Mouse (Mus musculus): ENCODE measurements around the gene Tmem98.

Gene Tmem98

DNA sequence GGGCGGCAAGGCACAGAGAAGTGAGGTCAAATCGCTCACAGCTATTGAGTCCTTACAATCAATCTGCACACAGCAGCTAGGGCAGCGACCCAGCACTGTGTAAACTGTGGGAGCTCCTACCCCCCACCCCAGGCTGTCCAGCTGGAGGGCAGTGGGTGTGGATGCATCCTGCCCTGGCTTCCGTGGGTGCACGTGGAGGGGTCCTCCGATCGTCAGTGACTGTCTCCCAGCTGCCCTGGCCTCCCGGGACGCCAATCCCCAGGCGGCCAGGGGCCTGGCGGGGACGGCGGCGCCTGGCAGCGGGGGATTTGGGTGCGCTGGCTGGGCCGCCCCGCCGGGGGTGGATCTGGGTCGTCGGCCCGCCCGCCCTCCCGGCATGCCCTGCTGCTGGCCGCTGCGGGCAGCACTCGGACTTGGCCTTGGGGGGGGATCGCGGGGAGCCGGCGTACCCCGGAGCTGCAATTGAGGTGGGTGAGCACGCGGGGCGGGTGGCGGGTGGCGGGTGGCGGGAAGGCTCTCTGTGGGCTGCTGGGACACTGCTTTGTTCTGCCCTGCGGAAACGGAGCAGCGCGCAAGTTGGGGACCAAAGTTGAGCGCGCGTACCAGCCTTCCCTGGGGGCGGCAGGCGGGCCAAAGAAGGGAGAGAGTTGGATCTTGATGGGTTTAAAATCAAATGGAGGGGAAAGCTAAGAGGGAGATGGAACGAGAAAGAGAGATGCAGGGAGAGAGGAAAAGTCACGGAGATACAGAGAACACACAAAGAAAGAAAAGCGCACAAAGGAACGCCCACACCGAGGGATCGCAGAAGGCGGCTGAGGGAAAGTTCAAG lies at the start of gene Tmem98:
Tmem98 (plus strand) TSS at position 183 of the 829 bp plus-strand sequence.
- peak; percentile 90 for DNase-seq (ENCODE audit: low read depth, low spot score)

DNA sequence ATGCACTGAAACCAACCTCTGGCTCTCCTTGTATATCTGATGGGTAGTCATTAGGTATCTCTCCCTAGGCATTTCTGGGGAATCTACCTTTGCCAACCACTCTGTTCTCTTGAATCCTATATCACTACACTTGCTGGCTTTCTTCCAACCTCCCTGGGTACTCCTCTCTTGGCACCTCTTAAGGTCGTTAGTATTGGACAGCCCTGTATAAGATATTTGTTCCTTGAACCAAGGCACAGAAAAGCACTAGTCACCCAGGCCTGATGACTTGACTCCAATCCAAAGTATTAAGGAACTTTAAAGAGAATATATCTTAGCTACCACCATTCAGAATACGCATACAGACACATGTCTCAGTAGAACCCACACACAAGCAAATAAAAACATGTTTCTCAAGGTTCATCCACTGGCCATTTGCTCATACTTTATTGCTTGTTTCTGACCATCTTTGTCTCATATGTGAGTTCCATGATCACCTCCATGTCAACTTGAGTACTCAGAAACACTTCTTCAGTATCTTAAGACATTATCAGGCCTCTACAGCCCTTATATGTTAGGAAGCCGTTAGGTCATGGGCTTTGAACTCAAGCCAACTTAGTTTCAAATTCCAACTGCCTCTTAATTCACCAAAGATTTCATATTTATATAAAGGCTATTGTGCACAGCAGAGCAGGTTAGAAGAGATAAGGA lies 48.5 kb upstream of the Tmem98 start:
- no peak for DNase-seq (ENCODE audit: low read depth, low spot score)

DNA sequence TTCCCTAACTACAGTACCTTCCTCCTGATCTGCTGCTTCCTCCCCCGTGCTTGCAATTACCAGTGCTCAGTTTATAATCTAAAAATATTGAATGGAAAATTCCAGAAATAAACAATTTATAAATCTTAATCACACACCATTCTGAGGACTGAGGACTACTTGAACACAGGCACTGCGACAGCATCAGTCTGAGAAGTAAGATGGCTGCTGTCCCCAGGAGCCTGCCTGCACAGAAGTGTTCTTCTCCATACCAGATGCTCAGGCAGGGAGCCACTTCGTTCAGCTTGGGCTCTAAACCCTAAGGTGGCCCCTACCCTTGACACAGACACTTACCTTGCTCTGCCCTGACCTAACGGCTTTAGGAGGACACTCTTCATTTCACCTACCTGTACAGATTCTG lies 47.9 kb upstream of the Tmem98 start:
- no peak for DNase-seq (ENCODE audit: low read depth, low spot score)

DNA sequence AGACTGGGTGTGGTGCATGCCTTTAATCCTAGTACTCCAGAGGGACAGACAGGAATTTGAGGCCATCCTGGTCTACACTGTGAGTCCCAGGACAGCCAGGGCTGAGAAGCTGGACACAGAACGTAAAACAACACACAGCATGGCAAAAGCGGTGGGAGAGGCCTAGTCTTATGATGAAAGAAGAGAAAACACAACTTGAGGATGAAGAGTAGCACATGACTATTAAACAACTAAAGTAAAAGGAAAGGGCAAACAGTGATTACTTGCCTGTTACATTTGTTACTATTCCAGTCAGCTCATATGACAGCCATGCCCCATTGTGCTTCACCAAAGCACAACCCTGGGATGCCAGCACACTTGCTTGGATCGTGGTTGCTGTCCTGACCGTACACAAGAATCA lies 43.9 kb upstream of the Tmem98 start:
- no peak for DNase-seq (ENCODE audit: low read depth, low spot score)

DNA sequence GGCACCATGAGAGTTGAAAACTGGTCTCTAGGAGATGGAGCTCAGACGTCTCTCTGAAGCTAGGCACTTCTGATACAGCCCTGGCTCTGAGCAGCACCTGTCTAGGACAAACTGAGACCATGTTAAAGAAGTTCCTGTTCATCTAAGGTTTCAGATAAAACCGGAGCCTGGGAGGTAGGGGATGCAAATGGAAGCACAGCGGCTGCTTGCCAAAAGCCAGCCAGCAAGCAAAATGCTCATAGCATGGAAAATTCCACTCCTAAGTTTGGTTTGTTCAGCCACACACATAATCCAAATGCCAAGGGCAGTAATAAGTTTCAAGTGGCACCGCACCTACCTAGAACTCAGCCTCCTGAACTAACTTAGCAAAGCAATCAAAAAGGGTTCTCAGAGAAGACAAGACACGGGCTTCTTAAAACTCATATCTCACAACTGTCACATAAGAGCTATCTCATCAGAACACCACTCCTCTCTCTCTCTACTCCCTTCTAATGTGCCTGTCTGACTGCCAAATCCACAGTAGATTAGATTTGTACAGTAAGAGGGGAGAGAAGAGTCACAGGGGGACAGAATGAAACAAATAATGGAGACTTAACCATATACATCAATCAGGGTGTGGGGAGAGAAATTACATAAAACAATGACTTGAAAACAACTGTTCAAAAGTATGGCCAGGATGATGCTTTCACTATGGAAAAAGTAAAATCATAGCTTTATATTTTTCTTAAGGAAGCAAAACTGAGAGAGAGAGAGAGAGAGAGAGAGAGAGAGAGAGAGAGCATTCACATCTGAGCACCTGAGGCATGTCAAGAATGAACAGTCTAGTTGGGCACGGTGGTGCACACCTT lies 43.3 kb upstream of the Tmem98 start:
- DNase-seq (ENCODE audit: low read depth, low spot score): peak; percentile 16

DNA sequence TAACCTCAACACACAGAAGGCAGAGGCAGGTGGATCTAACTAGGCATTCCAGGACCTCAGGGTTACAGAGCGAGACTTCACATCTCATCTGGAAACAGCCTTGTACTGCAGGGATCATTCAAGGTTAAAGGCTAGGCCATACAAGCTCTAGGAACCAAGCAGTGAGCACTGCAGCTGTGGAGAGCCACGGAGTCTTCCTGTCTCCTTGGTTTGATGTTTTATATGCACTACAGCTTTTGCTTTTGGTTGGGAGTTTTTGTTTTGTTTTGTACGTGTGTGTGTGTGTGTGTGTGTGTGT lies 42.7 kb upstream of the Tmem98 start:
- DNase-seq (ENCODE audit: low read depth, low spot score): no peak

DNA sequence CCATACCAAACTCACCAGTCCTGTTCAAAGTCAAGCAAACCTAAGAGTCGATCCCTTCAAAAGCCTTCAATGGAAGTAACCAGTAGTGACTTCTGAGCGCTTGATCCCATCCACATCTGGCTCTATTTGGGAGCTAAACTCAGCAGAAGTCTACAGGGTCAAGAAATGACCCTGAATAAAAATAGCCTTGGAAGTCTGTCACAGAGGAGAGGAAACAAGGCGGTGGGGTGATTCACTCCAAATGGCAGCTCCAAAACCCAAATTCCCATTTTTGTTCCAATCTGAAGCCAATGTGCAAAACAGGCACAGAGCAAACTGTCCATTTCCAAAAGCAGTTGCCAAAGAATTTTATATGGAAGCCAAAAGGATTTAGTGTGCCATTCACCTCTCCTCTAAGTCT lies 38.8 kb upstream of the Tmem98 start:
- no peak for DNase-seq (ENCODE audit: low read depth, low spot score)

DNA sequence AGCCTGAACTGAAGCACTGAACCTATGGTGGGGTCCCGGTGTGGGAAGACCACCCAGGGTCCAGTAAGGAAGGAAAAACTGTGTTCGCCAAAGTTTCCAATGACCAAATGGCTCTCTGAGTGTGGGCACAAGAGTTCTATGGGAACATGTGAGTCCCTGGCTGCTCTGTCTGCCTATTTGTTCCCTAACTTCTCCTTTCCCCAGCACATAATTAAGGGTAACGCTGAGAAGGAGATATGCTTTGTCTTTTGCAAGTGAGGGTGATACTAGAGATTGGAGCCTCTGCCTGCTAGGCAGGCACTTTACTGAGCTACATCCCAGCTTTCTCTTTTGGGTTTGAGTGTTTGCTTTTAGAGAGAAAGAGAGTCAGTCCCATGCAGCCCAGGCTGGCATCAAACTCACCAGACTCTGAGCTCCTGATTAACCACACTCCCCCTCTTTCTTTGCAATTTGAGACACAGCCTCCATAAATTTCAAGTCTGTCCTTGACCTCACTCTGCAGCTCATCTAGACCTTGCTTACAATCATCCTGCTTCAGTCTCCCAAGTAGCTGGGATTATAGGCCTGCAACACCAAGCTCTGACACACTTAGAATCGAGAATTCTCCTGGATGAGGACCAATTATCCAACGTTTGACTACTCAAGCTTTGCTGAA lies 38.3 kb upstream of the Tmem98 start:
- no peak for DNase-seq (ENCODE audit: low read depth, low spot score)

DNA sequence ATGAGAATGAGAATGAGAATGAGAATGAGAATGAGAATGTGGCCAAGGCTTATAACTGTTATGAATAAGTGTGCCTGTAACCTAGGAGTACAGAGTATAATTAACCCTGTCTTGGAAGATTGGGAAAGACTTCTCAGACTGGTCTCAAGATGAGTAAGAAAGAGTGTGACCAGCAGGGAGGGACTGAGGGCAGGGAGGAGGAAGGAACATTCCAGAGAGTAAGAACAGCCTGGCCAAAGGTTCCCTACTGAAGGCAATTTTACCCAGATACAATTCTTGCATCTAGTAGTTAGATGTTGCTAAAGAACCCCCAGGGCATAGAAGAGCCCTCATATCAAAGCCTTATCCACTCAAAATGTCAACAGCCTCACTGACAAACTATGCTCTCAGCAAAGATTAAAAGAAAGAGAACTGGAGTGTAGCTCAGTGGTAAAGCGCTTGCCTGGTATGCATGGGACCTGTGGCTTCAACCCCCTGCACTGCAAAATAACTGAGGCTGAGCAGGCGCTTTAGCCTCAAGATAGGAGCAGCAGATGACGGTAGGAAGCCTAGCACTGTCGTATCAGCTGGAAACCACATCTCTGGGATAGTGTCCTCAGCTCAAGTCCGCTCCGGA lies 37.3 kb upstream of the Tmem98 start:
- DNase-seq (ENCODE audit: low read depth, low spot score): no peak

DNA sequence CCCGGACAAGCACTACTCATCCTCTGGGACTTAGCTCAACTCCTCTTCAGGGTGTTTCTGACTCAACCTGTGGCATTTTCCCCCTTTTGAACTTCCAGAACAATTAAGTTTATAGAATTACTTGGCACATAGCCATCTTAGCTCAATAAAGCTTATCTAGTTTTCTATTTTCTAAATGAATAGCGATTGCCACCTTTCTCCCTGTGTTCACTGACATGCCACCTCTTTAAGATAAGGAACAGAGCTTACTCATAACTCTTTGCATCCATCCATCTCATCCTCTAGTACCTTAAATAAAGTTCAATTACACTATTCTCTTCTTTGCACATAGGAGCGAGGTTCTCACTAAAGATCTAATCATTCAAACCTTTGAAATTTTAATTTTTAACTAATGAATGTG lies 34.4 kb upstream of the Tmem98 start:
- no peak for DNase-seq (ENCODE audit: low read depth, low spot score)

DNA sequence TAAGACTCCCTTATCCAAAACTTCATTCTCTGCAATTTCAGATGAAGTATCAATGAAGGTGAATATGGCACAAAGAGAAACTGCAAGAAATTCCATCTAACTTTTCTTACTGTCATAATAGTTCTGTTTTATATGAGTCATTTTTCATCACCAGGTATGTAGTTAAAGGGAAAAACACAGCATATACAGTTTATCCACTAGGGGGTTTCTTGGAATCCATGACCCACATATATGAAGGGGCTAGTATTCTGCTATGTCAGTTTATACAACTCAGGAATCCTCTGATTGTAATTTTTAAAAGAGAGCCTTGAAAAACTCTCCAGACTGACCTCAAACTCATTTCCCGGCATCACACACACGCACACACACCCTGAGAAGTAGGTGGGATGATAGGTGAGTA lies 32.3 kb upstream of the Tmem98 start:
- no peak for DNase-seq (ENCODE audit: low read depth, low spot score)

DNA sequence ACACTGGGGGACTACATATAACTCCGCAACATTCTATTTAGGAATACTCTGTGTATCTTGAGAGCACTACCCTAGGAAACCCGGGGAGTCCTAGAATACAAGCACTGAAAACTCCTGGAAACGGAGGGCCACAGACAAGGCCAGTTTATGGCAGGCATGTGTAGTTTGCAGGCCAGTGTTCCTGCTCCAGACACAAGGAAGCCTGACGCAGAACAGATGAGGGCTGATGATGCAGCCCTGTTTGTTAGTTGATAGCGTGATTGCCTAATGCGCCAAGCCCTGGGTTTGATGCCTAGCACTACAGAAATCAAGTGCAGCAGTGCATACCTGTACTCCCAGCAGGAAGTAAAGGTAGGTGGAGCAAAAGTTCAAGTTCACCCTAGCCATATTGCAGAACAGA lies 31.8 kb upstream of the Tmem98 start:
- DNase-seq (ENCODE audit: low read depth, low spot score): peak; percentile 16

DNA sequence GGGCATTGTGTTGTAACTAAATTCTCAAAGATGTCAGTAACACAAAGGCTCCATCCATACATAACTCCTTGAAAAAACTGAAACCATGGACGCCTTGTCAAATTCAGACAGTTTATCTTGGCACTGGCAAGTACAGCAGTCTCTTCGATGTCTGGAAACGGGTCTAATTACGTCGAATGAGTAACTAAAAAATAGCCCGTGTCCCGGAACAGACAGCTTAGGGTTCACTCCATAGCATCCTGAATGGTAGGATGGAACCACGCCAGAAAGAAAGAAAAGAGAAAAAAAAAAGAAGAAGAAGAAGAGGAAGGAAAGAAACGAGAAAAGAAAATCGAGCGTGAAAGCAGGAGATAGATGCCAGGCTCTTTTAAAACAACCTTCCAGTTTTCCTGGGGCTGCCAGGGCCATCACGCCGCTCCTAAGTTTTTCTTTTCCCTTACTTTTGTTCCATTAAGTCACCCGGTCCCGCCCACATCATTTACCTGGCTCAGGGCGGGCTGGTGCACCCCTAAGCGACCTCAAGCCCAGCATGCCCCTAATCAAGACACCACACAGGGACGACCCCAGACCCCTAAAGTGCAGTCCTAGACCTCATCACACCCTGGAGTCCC lies 31.0 kb upstream of the Tmem98 start:
- DNase-seq (ENCODE audit: low read depth, low spot score): no peak

DNA sequence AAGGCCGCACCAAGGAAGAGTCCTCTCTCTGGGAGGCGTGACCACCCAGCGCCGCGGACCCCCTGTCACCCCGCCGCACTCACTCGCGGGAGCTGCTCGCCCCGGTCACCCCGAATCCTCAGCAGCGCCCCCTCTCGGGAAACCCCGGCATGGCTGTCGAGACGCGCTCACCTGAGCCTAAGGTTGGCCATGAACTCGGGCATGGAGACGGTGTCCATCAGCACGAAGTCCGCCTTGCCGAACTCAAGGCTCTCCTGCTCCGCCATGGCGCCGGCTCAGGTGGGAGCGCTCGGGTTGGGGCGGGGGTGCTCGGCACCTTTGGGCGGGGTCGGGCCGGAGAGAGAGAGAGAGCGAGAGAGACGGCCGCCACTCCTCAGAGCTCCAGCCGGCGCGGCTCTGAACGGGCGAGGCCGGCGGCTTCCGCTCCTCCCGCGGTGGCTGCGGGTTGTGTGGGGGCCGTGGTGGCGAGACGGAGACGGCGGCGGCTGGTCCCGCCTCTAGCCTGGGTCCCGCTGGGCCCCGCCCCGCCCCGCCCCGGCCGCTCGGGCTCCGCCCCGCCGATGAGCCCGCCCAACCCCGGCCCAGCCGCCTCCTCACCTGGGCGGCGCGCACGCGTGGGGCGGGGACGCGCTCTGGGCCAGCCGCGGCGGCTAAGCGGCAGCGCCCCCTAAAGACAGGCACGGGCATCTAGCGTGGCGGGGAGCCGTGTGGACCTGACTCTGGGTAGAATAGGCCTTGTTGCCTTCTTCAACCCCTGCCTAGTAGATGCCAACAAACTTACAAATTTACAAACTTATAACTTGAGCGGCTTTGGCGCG lies 30.2 kb upstream of the Tmem98 start, which contains the start of gene Myo1d:
Myo1d (minus strand) TSS at position 499 of the 818 bp plus-strand sequence.
- DNase-seq (ENCODE audit: low read depth, low spot score): peak; percentile 93

DNA sequence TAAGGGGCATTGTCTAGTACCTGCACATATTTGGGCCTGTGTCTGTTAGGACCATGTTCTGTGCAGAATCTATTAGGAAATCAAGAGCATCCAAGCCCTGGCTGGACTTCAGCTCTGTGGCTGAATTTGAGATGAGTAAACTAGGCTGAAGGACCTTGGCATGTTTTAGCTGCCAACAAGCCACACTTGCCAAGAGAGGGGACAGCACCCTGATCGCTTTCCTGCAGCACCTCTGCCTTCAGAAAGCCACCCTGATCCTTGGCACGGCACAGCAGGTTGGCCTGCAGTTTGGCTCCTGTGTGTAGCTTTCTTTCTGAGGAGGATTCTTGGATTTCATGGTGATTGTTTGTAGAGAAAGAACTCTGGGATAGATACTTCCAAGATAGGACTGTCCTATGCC lies 28.4 kb upstream of the Tmem98 start:
- no peak for DNase-seq (ENCODE audit: low read depth, low spot score)

DNA sequence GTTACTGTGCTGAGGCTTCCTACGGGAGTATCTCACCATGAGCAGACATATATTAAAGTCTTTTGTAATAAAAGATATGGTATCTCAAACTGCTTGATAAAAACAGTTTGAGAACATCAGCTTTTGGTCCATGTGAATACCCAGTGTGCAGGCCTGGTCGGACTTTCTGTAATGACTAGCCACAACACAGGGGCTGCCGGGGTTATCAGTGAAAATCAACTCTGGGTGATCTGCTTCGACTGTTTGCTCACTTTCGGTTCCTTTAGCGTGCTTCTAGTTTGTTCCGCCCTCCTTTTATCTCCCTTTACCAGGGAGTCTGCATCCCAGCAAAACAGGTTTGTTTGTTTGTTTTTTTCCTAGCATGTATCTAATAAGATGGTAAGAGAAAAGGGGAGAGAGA lies 26.5 kb upstream of the Tmem98 start:
- DNase-seq (ENCODE audit: low read depth, low spot score): no peak

DNA sequence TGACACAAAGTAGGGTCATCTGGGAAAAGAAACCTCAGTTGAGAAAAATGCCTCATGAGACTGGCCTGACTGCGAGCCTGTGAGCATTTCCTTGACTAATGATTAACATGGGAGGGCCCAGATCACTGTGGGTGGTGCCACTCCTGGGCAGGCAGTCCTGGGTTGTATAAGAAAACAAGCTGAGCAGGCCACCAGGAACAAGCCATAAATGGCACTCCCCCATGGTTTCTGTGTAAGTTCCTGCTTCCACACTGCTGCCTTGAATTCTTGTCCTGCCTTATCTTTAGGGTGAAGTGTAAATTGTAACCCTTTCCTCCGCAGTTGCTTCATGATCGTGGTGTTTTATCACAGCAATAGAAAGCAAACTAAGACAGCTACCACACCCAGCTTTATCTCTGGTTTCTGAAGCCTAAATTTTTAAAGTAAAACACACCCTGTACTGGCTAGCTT lies 25.7 kb upstream of the Tmem98 start:
- DNase-seq (ENCODE audit: low read depth, low spot score): no peak

DNA sequence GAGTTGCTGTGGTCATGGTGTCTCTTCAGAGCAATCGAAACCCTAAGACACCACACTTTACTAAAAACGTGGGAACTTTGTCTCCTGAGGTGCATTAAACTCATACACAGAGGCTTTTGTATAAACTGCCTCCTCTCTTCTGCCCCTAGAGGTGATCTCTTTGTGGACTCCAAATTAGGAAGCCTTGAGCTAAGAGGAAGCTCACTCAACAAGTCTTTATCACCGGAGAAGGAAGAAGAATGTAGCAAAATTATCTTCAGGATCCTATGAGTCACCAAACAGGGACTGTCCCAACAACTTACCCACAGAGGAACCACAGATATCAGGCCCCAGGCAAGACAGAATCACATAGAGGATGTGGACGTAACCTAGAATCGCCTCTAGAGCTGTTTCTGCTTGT lies 24.3 kb upstream of the Tmem98 start:
- no peak for DNase-seq (ENCODE audit: low read depth, low spot score)

DNA sequence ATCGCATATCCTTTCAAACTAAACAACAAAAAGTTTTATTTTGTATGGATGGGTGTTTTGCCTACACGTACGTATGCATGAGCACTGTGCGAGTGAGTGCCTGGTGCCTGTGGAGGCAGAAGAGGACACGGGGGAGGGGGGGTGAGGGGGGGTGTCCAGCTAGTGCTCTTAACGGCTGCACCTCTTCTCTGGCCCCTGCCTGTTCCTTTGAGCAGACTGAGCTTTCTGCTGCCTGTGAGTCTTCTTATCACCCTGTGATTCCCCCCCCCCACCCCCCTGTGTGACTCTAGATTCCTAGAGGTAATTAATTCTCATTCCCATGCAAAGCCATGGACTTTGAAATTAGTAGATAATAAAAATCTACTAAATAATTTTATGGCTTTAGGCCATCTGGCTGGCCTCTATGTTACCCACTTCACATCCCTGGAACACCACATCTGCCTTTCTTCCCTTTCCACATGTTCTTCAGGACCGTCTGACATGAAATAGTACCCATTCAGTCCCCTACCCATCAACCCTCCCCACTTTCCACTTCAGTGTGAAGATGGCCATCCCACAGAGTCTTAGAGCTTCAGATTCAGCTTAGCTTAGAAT lies 20.2 kb upstream of the Tmem98 start:
- DNase-seq (ENCODE audit: low read depth, low spot score): no peak

DNA sequence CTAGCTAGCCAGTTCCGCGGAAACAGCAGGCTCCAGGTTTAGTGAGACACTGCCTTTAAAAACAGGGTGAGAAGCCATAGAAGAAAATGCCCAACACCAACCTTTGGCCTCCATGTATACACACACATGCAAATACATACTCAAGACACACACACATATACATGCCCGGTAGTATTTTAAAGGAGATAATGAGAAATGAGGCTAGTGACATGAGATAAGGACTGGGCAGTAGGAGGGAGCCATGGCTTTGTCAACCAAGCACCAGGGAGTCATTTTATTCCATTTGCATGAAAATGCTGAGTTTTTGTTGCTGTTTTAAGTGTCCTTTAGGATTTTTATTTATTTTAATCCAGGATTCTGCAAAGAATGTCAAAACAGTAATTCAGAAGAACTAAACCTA lies 19.6 kb upstream of the Tmem98 start:
- no peak for DNase-seq (ENCODE audit: low read depth, low spot score)

All from brain, adult 2 months (tissue).